Mouse (Mus musculus) adrenal gland (tissue): ENCODE measurements around the gene Ankrd66.
"Not testable (repeated sequence)": the region's sequence is repeated elsewhere in the genome, so short reads cannot be mapped to it uniquely, and the experiment has no call there.

Experiments
- intact Hi-C: fragments of 180-260 bp; cut with DNase I; formaldehyde crosslinking; loops from one replicate; pipeline ENCODE4 v1.15.1; 2025

The Ankrd66 gene

GRCm38 (mm10) chr17:43538767-43539166 is 4.7 kb downstream of the Ankrd66 start:
- intact Hi-C loops, result no loop called here

GRCm38 (mm10) chr17:43536841-43537240 is 6.6 kb downstream of the Ankrd66 start:
- intact Hi-C loops, result not testable (repeated sequence)

- intact Hi-C loops, result no loop called here
Measured at GRCm38 (mm10) chr17:43534362-43535222, 8.8 kb downstream of the Ankrd66 start.

- intact Hi-C loops, result no loop called here
Measured at GRCm38 (mm10) chr17:43531192-43531591, 12.2 kb downstream of the Ankrd66 start.

- intact Hi-C loops, result no loop called here
Measured at GRCm38 (mm10) chr17:43530507-43530906, 12.9 kb downstream of the Ankrd66 start.

DNA sequence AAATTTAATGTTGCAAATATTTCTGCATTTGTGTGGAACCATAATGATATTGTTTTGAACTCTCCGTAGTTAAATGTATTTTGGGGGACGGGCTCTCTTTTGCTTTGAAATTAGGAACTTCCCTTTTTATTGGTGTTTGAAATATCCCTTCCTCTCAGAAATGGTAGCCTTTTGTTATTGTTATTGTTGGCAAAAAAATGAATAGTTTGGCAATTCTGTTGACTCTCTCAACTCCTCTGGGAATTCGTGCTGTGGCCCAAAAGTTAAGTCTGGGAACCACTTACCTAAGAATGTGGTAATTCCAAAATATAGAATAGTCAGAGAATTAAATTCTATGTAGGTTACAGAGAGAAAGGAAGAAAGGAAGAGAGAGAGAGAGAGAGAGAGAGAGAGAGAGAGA is 23.3 kb downstream of the Ankrd66 start:
- intact Hi-C loops, result no loop called here

GRCm38 (mm10) chr17:43518644-43519409 is 24.6 kb downstream of the Ankrd66 start:
- intact Hi-C loops, result loop anchor here (1.0 kb wide), 1 partner anchor 87 kb away; no protein-coding TSS in a partner anchor

- intact Hi-C loops, result no loop called here
Measured at GRCm38 (mm10) chr17:43510782-43511181, 32.7 kb downstream of the Ankrd66 start.

DNA sequence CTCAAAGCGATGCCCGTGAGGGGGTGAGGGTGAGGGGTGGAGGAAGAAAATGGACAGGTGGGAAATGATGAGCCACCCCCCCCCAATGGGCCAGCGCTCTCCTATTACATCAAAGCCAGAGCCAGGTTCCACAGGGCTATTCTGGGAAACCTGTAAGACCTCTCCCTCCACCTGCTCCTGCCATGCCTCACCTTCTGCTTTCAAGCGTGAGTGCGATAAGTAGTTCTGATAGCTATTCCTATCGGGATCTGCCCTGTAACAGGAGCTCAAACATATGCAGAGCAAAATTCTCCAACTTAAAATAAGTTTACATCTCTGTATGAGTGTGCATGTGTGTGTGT is 38.9 kb downstream of the Ankrd66 start:
- intact Hi-C loops, result no loop called here

GRCm38 (mm10) chr17:43503861-43504593 is 39.4 kb downstream of the Ankrd66 start:
- intact Hi-C loops, result no loop called here

- intact Hi-C loops, result no loop called here
Measured at GRCm38 (mm10) chr17:43502592-43502991, 40.8 kb downstream of the Ankrd66 start, which contains the start of gene Mep1a. Gene Mep1a, minus strand, starts transcription at chr17:43502812.

- intact Hi-C loops, result no loop called here
Measured at GRCm38 (mm10) chr17:43501631-43502030, 41.8 kb downstream of the Ankrd66 start.

DNA sequence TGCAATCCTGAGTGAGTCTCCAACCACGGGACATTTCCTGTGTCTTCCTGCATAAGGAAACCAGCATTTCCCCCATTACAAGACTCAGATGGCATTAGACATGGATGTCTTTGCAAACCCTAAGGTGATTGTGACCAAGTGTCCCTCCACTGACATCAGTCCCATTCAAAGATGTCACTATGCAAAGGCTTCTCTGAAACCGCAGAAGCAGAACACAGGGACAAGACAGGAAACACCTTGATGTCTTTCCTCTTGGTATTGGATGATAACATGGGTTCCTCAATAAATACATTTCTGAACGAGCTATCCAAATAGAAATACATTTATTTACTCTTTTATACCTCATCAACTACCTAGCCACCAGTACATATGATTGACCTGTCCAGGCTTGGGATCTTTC is 42.2 kb downstream of the Ankrd66 start:
- intact Hi-C loops, result no loop called here

DNA sequence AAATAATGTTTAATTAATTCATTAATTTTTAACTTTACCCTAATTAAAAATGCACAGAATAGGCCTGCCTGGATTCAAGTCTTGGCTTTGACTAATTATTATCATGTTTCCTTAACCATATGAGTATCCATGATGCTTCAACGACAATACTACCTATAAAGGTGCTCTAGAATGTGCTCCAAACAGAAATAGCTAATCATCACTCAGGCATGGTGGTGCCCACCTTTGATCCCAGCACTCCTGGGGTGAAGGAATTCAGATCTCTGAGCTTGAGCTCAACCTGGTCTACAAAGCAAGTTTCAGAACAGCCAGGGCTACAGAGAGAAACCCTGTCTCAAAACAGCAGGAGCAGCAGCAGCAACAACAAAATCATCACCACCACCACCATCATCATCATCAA is 42.9 kb downstream of the Ankrd66 start:
- intact Hi-C loops, result no loop called here

- intact Hi-C loops, result no loop called here
Measured at GRCm38 (mm10) chr17:43497521-43497920, 45.9 kb downstream of the Ankrd66 start.

- intact Hi-C loops, result no loop called here
Measured at GRCm38 (mm10) chr17:43495502-43495901, 47.9 kb downstream of the Ankrd66 start.

- intact Hi-C loops, result not testable (repeated sequence)
Measured at GRCm38 (mm10) chr17:43490371-43490770, 53.1 kb downstream of the Ankrd66 start.

- intact Hi-C loops, result no loop called here
Measured at GRCm38 (mm10) chr17:43488439-43489151, 54.8 kb downstream of the Ankrd66 start.

GRCm38 (mm10) chr17:43485982-43486381 is 57.5 kb downstream of the Ankrd66 start:
- intact Hi-C loops, result no loop called here
